Mouse (Mus musculus) spleen, adult 10 weeks (tissue): Measurements from ENCODE around the gene Ucp2. TPM values are rescaled to one million over a fixed set of nuclear protein-coding genes. Genes with fewer than 3 reads are reported as not detected.

ENCODE experiments used
- polyA plus RNA-seq: library from polyadenylated mRNA; stranded (reverse); fragments of 350-450 nt; fragmentation: Illumina TruSeq; extraction: RNeasy Lipid Tissue Mini Kit (QIAGEN cat#74804); gene quantifications from one replicate; pipeline ENCODE4 v1.2.3, GENCODE M21; 2015; ENCODE audit warnings: low replicate concordance; ENCODE audit not compliant: insufficient read depth

Gene Ucp2
- 524 TPM for polyA plus RNA-seq

DNA sequence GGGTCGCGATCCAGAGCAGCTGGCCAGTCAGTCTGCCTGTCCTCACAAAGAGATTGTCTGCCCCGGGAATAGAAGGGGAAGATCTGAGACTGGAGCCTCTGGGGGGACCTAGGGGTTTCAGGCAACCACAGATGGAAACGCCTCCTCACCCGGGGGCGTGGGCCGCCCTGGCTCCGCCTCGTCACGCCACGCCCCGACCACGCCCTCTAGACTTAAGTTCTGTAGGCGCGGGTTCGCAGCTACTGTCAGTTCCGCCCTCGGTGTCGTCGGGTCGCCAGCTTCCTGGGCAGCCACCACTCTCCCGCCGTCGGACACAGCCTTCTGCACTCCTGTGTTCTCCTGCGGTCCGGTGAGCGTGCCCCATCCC lies at the start of gene Ucp2:
TSS of gene Ucp2 (plus strand) at position 221 of the 367 bp plus-strand sequence.

DNA sequence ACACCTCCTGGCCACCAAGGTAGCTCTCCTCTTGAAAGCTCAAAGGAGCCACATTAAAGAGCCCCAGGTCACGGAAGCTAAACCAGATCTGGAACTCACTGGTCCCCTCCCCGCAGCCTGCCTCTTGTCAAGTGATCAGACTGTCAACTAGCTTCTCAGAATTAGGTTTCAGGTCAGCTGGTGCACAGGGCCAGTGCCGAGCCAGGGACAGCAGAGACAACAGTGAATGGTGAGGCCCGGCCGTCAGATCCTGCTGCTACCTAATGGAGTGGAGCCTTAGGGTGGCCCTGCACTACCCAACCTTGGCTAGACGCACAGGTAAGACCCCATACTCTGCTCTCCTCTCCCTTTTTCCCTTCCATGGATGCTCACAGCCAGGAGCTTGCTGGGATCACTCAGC lies 20.4 kb upstream of the Ucp2 start, which contains the start of gene Ucp3:
TSS of gene Ucp3 (plus strand) at position 214 of the 400 bp plus-strand sequence.

DNA sequence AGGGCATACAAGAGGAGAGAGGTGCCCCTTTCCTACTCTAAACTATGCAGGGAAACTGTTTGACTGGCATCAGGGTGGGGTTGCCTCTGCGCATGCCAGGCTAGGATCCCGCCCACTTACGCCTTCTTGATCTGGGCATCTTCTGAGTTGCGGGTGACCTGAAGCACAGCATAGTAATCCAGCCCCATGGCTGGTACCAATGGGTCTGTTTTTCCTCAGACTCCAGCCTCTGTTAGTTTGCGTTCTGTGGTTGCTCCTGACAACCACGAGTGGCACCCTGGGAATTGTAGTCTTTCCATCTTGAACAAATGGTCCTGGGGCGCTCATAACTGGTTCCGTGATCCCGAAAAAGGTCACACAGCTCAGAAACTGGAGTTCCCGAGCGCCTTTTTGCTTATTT lies 21.4 kb downstream of the Ucp2 start, which contains the start of gene Dnajb13:
TSS of gene Dnajb13 (minus strand) at position 388 of the 400 bp plus-strand sequence.

DNA sequence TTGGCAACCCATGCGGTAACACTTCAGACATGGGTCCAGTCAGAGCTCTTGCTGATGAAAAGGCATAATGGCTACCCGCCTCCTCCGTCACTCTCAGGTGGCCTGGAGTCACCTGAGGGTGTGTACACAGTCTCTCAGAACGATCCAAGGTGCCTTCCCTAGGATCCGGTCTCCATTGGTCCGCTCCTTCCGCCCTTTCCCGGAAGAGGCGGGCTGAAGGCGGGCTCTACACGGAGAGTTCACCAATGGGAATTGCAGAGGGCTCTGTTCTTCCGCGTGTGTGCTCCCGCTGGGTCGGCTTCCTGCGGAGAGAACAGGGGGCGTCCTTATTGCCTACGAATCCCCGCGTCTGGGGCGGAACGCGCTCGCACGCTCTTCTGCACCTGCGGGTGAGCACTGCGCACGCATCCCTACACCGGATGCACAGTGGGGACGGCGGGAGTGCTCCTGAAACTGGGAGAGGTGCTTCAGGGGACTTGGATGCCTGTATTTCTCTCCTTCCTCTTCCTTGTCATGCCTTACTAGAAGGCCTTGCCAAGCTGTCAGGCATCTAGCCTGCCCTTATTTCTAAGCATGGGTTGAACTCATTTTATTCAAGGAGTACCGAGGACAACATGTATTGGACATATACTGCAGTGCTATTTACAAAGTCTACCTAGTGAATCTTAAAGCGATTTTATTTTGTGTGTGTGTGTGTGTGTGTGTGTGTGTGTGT lies 43.8 kb downstream of the Ucp2 start, which contains the start of gene Coa4:
TSS of gene Coa4 (plus strand) at position 268 of the 715 bp plus-strand sequence.

Other genes starting within 250 kb of the Ucp2 start
- gene P4ha3, start 207.8 kb upstream of the Ucp2 start, polyA plus RNA-seq: 0.40 TPM
- 52.0 TPM for gene C2cd3, start 121.1 kb upstream of the Ucp2 start, polyA plus RNA-seq
- 26.0 TPM for gene Ppme1, start 121.0 kb upstream of the Ucp2 start, polyA plus RNA-seq
- gene Ucp3, start 20.3 kb upstream of the Ucp2 start, polyA plus RNA-seq: 0.88 TPM
- gene Dnajb13, start 21.6 kb downstream of the Ucp2 start, polyA plus RNA-seq: 3.4 TPM
- 19.0 TPM for gene Coa4, start 43.7 kb downstream of the Ucp2 start, polyA plus RNA-seq
- 85.5 TPM for gene Rab6a, start 114.1 kb downstream of the Ucp2 start, polyA plus RNA-seq
- gene Mrpl48, start 115.0 kb downstream of the Ucp2 start, polyA plus RNA-seq: 63.8 TPM
- 0.72 TPM for gene Plekhb1, start 169.1 kb downstream of the Ucp2 start, polyA plus RNA-seq
- gene Fam168a, start 213.3 kb downstream of the Ucp2 start, polyA plus RNA-seq: 27.6 TPM